Mouse (Mus musculus) urinary bladder, postnatal 14 days (tissue): ENCODE results near the gene Akap13.

Experiments
- DNase-seq: peaks from one replicate; pipeline ENCODE4 v3.0.0; 2021; ENCODE audit warnings: low spot score

Gene Akap13

DNA sequence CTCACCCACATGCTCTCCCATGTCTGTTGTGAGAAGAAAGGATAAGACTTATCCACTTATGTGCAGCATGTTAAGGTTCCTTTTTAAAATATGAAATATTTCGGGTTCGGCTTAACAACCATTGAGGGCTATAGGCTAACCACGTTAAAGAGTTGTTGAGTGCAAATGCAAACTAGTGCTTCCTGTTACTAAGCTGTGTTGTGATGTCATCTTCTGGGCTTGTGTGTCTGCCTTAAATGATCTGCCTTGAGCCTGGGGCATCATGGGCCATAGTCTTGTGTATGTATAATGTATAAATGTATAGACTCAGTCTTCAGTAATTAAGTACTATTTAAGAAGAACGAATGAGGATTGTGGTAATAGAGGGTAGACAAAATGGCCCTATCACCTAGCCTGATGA lies 104.6 kb downstream of the Akap13 start:
- no peak for DNase-seq

DNA sequence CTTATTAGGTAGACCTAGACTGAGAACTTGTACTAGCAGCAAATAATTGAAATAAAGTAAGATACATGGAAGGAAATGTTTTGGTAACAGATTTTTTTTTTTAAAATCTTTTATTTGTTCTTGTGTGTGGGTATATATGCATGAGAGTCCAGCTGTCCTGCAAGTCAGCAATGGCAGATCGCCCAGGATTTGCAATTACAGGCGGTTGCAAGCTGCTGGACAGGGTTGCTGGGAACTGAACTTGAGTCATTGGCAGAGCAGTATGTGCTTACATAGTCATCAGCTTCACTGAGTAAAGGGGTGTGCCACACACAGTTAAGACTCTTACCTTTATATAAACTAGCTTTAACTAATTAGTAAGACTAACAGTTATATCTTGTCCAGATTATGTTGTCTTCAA lies 105.2 kb downstream of the Akap13 start:
- no peak for DNase-seq

DNA sequence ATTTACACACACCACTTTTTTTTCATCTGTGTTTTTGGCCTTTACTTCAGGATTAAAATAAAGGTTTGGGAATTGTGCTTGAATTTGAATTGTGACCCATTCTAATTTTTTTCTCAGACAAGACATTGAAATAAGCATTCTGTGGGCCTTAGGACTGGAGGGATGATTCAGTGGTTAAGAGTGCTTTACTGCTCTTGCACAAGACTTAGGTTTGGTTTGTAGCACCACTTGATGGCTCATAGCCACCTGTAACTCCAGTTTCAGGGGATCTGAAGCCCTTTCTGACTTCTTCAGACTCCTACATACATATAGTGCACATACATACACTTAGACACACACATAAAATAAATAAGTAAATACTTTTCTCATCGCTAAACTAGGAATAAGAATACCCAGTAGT lies 105.8 kb downstream of the Akap13 start:
- DNase-seq: no peak

DNA sequence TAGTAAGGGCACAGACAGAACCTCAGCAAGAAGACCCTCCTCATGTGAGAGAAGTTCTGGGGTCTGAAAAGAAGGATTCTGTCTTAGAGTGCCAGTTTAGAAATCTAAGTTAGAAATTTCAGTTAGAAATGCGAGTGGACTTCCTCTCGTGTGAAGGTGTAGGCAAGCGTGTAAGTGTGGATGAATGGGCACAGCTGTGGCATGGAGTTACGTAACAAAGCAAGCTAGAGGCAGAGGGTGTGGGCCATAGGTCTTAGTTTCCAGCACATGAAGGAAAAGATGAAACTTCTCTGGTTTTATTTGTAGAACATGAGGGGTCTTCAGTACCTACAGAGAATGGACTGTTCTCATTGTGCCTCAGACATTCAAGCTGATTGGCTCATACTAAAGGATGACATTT lies 112.9 kb downstream of the Akap13 start:
- DNase-seq: no peak

DNA sequence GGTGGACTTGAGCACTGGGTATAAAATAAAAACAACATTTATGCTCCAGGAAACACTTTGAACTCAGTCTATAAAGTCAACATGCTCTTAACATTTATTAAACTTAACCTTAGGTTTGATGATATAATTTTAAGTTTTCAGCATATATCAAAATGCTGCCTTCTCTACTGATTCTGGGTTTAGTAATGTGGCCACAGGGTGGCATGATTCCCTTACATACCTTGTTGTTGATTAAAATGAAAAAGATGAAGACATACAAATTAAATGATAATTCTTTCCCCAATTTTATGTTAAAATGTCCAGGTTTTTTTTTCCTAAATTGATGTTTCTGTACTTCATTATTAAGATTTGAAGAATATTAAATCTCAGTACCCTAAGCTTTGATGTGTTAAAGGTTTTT lies 113.5 kb downstream of the Akap13 start:
- no peak for DNase-seq

DNA sequence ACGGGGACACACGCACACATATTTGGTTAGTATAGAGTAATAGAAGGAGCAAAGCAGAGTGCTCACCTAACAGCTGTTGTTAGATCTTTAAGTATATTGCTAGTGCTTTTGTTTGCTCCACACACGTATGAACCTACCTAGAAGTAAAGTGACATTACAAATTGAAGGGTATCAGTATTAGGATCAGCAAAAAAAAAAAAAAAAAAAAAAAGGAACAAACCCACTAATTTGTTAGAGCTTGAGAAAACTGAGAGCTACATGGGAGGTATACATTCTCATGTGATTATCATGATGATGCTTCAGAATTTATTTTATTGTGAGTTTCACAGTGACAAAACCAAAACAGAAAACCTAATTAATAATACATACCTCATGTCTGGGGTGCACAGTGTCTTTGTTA lies 114.9 kb downstream of the Akap13 start:
- no peak for DNase-seq

DNA sequence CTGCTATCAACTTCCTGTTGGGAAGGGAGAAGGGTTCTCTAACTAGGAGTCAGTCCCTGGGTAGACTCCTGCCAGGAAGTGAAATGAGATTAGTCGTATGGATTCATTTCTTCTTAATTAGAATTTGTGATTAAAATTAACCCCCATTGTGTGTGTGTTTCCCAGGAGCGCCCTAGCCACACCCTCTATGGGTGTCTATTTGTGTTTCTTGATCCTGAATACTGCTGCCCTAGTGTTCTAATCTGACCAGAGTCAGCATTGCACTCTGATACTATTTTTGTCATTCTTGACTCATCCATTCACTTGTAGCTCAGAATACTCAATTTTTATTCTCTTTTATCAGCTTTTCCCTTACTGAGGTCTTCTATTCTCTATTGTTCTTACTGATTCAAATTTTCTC lies 115.7 kb downstream of the Akap13 start:
- DNase-seq: no peak

DNA sequence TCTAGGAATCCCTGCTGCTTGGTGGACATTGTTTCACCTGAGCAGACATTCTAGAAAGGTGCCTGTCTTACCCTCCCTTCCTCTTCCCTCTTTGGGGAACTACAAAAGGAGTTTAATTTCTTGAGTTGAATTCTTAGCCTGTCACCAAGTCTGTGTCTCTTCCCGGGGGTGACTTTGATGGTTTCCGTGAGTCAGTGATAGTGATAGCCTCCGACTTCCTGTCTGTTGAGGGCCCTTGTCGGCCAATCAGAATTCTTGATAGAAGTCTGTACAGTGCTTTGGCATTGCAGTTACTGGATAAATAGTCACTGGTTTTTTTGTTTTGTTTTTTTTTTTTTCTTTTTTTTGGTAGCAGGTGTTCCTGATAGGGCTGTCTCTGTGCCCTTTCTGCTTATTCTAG lies 116.8 kb downstream of the Akap13 start:
- no peak for DNase-seq

DNA sequence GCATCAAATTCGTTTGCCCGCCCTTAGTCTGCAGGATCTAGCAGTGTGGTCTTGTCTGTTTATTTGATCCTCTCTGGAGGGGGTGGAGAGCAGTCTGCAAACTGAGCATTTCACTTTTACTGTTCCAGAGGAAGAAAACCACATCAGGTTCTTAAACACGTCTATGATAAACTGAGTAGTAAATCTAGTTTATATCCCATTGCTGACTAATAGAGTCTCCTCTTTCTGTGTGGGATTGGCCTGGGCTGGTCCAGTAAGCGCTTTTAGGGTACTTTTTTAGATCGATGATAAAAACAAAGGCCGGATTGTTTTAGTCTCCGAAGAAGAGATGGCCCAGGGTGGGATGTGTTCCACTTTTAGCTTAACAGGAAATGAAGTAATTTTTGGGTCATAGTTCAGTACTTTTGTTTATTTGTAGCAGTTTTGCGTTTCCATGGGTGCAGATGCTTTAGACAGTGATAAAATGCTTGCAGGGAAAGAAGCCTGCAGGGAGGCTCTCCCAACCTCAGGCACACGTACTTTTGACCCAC lies 119.9 kb downstream of the Akap13 start:
- DNase-seq: no peak

DNA sequence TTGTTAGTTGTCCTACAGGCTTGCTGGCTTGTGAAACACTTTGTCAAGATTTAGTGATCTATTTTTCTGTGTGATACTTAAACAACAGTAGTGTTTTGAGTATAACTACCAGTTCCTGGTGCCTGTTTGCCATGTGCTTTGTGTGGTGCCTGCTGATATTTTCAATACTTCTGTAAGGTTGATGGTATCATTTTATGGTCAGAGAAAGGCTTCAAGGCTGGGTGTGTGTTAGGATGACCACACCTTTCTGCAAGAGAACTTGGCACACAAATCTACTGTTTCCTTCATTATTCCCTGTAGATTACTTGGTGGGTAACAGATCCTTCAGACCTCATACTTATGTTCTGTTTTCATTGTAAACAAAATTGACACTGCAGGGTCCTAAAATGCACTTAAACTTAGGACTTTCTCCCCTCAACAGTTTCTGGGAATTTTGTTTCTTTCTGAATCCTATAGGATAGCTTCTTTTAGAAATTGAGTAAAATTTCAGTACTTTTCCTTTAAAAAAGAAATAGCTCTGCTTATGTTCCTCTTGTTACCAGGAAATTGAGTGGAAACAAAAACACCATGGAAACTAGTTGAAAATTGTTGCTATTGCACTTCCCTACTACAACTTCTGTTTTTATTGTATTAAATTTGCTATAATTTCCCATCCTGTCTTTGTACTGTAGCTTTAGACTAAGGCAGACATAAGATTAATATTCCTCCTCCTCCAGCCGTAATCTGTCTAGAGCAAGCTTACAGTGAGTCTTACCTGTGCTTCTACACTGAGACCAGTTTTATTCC lies 120.7 kb downstream of the Akap13 start:
- no peak for DNase-seq

DNA sequence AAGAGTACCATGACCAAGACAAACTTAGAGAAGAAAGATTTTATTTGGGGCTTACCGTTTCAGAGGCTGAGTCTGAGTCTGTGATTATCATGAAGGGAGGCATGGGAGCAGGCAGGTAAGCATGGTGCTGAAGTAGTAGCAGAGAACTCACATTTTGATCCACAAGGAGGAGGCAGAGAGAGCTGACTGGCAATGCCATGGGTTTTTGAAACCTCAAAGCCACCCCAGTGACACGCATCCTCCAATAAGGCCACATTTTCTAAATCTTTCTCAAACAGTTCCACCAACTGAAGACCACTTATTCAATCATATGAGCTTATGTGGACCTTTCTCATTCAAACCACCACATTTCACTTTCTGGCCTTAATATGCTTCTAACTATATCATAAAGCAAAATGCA lies 121.5 kb downstream of the Akap13 start:
- no peak for DNase-seq

DNA sequence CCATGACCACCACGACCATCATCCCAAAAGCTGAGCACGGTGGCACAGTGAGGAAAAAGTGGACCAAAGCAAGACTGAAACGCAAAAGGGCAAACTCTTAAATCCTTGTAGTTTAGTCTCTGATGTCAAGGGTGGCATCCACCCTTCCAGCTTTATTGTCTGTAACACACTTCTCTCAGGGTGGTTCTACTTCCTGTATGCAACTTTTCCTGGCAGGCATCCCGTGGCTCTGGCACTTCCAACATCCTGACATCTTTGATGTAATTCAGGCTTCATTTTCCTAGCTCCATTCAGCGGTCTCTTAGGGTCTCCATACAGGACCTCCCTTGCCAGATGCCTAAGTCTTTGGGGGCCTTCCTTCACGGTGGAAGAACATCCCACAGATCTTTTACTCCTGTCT lies 122.0 kb downstream of the Akap13 start:
- no peak for DNase-seq

DNA sequence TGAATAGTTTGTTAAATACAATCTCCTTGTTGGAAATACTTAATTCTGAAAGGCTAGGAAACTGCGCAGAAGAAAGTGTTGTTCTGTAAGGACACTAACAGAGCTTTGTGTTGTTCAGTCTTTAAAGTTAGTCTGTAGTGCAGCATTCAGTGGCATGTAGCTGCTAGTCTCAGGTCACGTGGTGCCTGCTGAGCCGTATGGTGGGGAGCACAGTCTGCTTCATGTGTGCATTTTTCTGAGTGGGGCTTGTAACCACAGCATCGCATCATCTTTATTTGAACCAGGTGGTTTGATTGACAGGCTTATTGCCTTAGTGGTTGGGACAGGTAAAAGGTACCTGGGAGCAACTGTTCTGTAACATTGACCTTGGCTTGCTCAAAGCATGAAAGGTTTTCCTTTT lies 123.3 kb downstream of the Akap13 start:
- no peak for DNase-seq

DNA sequence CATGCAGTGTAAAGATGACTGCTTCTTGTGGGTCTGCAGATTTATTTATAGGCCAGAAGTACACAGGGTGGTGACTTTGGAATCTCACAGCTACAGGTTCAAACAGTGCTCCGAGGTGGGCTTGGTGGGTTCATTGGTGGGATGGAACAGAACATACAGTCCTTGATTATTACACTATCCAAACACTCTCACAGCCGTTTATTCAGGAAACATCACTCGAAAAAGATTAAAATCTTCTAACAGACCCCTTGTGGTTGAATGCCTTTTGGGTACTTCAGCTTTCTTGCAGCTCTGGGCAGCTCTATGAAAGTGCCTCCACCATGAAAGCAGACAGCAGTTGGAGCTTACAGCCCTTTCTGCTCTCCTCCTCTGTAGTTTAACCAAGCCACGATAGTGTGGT lies 126.8 kb downstream of the Akap13 start:
- no peak for DNase-seq

DNA sequence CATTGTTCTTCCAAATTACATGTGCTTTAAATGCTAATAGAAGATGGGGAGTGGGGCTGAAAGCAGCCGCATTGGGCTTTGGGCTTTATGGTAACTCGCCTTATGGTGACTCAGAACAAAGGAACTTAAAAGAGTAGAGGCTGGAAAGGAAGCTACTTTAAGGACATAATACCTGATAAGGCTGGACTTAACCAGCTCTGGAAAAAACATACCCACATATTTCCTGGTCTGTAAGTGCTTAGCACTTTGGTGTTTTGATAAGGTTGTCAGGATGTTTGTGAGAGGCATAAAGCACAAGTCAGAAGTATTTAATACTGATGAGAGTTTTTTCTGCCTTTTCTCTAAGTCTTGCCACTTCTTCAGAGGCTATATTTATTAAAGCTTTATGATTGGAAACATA lies 128.8 kb downstream of the Akap13 start:
- no peak for DNase-seq

DNA sequence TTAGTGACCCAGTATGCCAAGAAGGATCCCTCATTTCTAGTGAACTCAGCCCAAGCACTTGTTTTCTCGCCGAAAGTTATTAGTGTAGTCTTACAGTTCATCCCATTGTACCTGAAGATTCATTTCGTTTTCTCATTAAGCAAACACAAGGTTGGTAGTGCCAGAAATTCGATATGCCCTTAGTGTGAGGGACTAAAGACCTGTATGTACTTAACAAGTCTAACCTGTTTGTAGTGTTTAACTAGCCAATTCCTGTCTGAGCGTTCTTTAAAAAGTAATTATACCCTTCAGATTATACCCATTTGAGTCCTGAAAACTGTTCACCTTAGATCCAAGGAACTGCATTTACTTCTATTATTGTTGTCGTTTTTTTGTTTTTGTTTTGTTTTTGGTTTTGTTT lies 130.1 kb downstream of the Akap13 start:
- DNase-seq: no peak

DNA sequence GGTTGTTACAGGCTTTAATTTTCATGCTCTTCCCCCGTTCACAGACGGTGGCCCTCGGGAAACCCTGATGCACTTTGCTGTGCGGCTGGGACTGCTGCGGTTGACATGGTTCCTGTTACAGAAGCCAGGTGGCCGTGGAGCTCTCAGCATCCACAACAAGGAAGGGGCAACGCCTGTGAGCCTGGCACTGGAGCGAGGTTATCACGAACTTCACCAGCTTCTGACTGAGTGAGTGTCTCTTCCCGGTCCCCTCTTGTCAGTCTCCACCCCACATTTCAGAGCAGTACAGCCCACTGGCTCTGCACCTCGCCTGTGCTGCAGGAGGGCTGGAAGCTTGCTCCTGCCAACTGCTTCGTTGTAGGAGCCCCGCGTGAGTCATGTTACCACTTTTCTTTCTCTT lies 130.8 kb downstream of the Akap13 start:
- no peak for DNase-seq

DNA sequence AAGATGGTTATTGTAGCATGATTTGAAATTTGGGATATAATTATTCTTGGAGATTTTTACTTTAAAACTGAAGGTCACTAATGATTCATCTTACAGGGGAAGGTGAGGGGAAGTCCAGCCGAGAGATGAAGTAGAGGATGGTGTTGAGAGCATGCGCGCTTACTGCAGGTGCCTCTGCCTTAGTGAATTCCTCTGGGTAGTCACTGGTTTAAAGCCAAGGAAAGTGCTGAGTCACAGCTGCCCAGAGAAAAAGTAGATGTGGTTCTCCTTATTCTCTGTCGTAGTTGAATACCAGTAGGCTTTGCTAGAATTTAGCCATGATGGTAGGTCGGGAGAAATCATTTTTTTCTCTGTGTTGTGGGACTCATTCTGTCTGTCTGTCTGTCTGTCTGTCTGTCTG lies 132.4 kb downstream of the Akap13 start:
- no peak for DNase-seq

DNA sequence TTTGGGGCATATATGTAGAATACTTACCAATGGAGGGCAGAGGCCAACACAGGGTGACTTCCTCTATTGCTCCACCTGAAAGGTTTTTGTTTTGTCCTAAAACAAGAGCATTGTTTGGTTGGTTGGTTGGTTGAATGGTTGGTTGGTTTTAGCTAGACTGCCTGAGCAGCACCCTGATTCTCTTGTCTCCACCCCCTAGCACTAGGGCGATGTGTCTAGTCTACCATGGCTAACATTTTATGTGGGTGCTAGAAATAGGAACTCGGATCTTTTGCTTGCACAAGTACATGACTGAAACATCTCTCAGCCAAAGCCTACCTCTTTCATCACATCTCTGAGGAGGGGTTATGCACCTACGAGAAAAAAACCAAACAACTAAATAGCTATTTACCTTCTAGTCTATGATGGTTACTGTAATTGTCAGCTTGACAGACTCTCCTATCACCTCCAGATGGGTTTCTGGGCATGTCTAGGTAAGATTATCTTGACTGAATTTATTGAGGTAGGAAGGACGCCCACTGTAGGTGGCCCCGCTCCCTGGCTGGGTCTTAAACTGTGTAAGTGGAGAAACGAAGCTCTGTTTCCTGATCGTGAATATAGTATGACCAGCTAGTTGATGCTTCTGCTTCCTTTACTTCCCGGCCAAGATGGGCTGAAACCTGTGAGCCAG lies 134.1 kb downstream of the Akap13 start:
- DNase-seq: no peak

DNA sequence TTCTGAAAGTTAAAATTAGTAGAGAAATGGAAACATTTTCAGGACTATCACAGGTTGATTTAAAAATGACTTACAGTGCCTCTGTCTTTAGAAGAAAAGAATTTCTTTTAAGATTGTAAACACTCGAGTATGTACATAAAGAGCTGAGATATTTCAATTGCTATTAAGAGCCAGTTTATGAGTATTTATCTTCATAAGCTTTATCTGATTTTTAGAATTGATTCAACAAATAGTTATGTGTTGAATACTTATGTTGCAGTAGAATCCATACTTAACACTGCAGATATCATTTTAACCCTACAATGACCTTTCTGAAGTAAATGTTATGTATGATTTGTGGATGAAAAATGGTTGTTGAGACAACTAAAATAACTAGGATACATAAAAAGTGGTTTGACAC lies 136.6 kb downstream of the Akap13 start:
- DNase-seq: no peak

DNA sequence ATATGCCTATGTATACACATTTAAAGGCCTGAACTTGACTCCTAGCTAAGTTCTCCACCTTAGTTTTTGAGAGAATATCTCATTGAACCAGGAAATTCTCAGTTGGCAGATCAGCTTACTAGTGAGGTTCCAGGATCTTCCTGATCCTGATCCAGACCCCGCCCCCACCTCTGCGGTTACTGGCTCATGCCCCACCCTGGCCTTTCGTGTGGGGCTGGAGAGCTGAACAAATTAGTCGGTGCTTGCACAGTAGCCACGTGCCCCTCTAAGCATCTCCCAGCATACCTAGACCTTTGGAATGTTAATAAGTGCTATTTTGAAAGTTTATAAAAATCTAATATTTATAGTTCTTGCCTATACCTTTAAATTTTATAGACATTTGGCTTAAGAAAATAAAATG lies 139.5 kb downstream of the Akap13 start:
- peak; percentile 40 for DNase-seq

DNA sequence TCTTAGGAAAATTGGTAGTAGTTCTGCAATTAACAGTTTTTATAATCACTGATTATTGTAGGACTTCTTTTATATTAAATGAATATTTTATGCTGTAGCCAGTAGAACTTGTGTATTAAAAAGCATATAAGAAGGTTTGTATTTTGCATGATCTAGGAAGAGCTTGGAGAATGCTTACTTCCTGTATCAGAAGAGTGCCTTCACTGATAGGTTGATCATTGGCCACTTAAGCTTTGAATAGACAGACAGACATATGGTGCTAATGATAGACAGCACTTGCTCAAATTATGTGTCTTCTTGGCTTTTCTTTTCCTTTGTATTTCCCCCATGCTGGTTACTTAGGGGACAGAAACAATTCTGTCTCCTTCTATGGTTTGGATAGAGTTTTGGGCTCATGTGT lies 139.9 kb downstream of the Akap13 start:
- no peak for DNase-seq

DNA sequence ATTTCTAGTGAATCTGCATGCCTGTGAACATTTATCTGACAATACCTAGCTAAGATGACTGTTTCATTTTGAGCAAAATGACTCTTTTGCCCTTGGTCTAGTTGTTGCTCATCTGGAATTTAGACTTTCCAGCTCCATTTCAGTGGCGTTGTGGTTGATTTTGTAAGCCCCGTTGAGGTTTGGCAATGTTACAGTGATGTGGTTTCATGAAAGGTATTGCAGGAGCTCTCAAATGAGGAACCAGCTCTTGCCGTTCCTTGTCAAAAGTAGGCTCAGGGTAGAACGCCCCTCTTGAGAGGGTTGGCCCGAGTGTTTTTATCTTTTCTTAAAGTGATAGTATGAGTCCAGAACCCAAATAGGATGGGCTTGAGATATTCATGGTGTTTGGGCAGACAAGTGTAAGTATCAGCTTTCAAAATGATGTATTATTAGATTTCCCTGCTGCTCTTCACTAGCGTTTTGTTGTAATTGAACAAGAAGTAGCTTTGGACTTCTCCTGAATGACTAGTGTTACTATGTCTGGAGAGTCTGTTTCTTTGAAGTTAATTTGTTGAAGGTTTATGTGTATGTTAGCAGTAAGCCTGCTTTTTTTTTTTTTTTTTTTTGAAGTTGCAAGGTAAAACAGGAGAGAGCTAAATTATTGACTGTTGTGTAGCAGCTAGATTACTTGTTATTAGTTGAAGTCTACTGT lies 140.9 kb downstream of the Akap13 start:
- no peak for DNase-seq
